Mouse (Mus musculus): ENCODE measurements around the gene Gm17581. TPM values are rescaled to one million over a fixed set of nuclear protein-coding genes. Genes with fewer than 3 reads are reported as not detected.

The Gm17581 gene
- polyA plus RNA-seq, 1 experiment from 2014 or later = not detected

- Histone ChIP-seq H3K4me2 (ENCODE audit: low read depth, low read length) (no peak overlapping the region), H3K36me3 (ENCODE audit: control insufficient read depth, insufficient read depth, low read length) (no peaks in the 10 kb centered on the region), H3K4me3 (ENCODE audit: low read length) (no peak overlapping the region), H3K4me1 (ENCODE audit: control insufficient read depth, insufficient read depth, low read length) (peaks cover 13% of the 10 kb centered on the region), H3K9me3 (ENCODE audit: control insufficient read depth, low read length) (no peaks in the 10 kb centered on the region), H3K9ac (ENCODE audit: low read depth, low read length) (no peak overlapping the region), H3K27me3 (replicated peaks; ENCODE audit: control insufficient read depth, insufficient read depth, low read length) (no peaks in the 10 kb centered on the region), H3K27ac (ENCODE audit: low read length) (no peak overlapping the region)
- ATAC-seq = no peak
- WGBS = 93% methylated on average over 11 of the region's 11 CpGs
Observed at GRCm38 (mm10) chr2:155687746-155688145, 47.9 kb downstream of the Gm17581 start.

GRCm38 (mm10) chr2:155686572-155686971 lies 49.1 kb downstream of the Gm17581 start:
- Histone ChIP-seq H3K4me3 (ENCODE audit: low read length) (no peak overlapping the region), H3K4me2 (ENCODE audit: low read depth, low read length) (no peak overlapping the region), H3K9me3 (ENCODE audit: control insufficient read depth, low read length) (no peaks in the 10 kb centered on the region), H3K36me3 (ENCODE audit: control insufficient read depth, insufficient read depth, low read length) (no peaks in the 10 kb centered on the region), H3K27me3 (replicated peaks; ENCODE audit: control insufficient read depth, insufficient read depth, low read length) (no peaks in the 10 kb centered on the region), H3K4me1 (ENCODE audit: control insufficient read depth, insufficient read depth, low read length) (peaks cover 13% of the 10 kb centered on the region), H3K9ac (ENCODE audit: low read depth, low read length) (no peak overlapping the region), H3K27ac (ENCODE audit: low read length) (no peak overlapping the region)
- WGBS = 79% methylated on average over 5 of the region's 5 CpGs
- no peak for ATAC-seq

Other genes with a start within 250 kb of the Gm17581 start
- gene Acss2, start 217.9 kb downstream of the Gm17581 start, polyA plus RNA-seq (2015; fragmentation: Nextera tagmentation; extraction: Ambion mirVana) = 25.8 and 29.8 TPM in 2 replicates
- 4.0 and 4.2 TPM in 2 replicates for gene Ggt7, start 217.6 kb downstream of the Gm17581 start, polyA plus RNA-seq (2015; fragmentation: Nextera tagmentation; extraction: Ambion mirVana)
- 143 and 158 TPM in 2 replicates for gene Gss, start 143.1 kb downstream of the Gm17581 start, polyA plus RNA-seq (2015; fragmentation: Nextera tagmentation; extraction: Ambion mirVana)
- gene Myh7b, start 124.7 kb downstream of the Gm17581 start, polyA plus RNA-seq (2015; fragmentation: Nextera tagmentation; extraction: Ambion mirVana) = 0.77 and 1.3 TPM in 2 replicates
- 99.3 and 103 TPM in 2 replicates for gene Trpc4ap, start 43.5 kb downstream of the Gm17581 start, polyA plus RNA-seq (2015; fragmentation: Nextera tagmentation; extraction: Ambion mirVana)
- 85.7 and 94.6 TPM in 2 replicates for gene Edem2, start 6.4 kb downstream of the Gm17581 start, polyA plus RNA-seq (2015; fragmentation: Nextera tagmentation; extraction: Ambion mirVana)
- gene Procr, start 15.3 kb upstream of the Gm17581 start, polyA plus RNA-seq (2015; fragmentation: Nextera tagmentation; extraction: Ambion mirVana) = 20.4 and 20.8 TPM in 2 replicates
- 0.18 and 0.21 TPM in 2 replicates for gene Mmp24, start 39.5 kb upstream of the Gm17581 start, polyA plus RNA-seq (2015; fragmentation: Nextera tagmentation; extraction: Ambion mirVana)
- gene BC029722, start 83.6 kb upstream of the Gm17581 start, polyA plus RNA-seq (2015; fragmentation: Nextera tagmentation; extraction: Ambion mirVana) = 27.4 and 30.0 TPM in 2 replicates
- gene Eif6, start 91.1 kb upstream of the Gm17581 start, polyA plus RNA-seq (2015; fragmentation: Nextera tagmentation; extraction: Ambion mirVana) = 279 and 287 TPM in 2 replicates
- gene Fam83c, start 99.0 kb upstream of the Gm17581 start, polyA plus RNA-seq (2015; fragmentation: Nextera tagmentation; extraction: Ambion mirVana) = 0.33 and 0.35 TPM in 2 replicates
- gene Uqcc1, start 194.4 kb upstream of the Gm17581 start, polyA plus RNA-seq (2015; fragmentation: Nextera tagmentation; extraction: Ambion mirVana) = 84.5 and 92.8 TPM in 2 replicates
- gene Gm15557, start 204.9 kb upstream of the Gm17581 start, polyA plus RNA-seq (2015; fragmentation: Nextera tagmentation; extraction: Ambion mirVana) = 0.18 TPM in 1 of 2 replicates, not detected in the other
- gene Gdf5, start 209.5 kb upstream of the Gm17581 start, polyA plus RNA-seq (2015; fragmentation: Nextera tagmentation; extraction: Ambion mirVana) = 0.69 and 0.79 TPM in 2 replicates
- 11.1 and 12.7 TPM in 2 replicates for gene Cep250, start 220.6 kb upstream of the Gm17581 start, polyA plus RNA-seq (2015; fragmentation: Nextera tagmentation; extraction: Ambion mirVana)